Mouse (Mus musculus) adrenal gland, postnatal 4 days (tissue): Measurements from ENCODE around the gene Pde4b. TPM values are rescaled to one million over a fixed set of nuclear protein-coding genes. Genes with fewer than 3 reads are reported as not detected.

ENCODE experiments used
- DNase-seq, 2 experiments: peaks; one replicate each; pipeline ENCODE4 v3.0.0; 2021 to 2022; ENCODE audit warnings: low spot score in 2 of 2, mixed read lengths in 2 of 2
- total RNA-seq, 2 experiments: library from RNA; stranded (reverse); gene quantifications; 2 replicates each; pipeline ENCODE4 v1.2.3; 2021

The Pde4b gene
- total RNA-seq, 2 experiments from 2014 or later: 13.9 to 16.4 TPM

- DNase-seq: no peak
Observed at GRCm38 (mm10) chr4:102533183-102534048, 446.1 kb downstream of the Pde4b start.

- no peak for DNase-seq
Observed at GRCm38 (mm10) chr4:102534049-102534730, 446.8 kb downstream of the Pde4b start.

- DNase-seq: no peak
Observed at GRCm38 (mm10) chr4:102535886-102536285, 448.5 kb downstream of the Pde4b start.

- DNase-seq: no peak
Observed at GRCm38 (mm10) chr4:102538266-102538665, 450.9 kb downstream of the Pde4b start.

- no peak for DNase-seq
Observed at GRCm38 (mm10) chr4:102538793-102539192, 451.4 kb downstream of the Pde4b start.

- DNase-seq: no peak
Observed at GRCm38 (mm10) chr4:102539598-102540180, 452.3 kb downstream of the Pde4b start.

- no peak for DNase-seq
Observed at GRCm38 (mm10) chr4:102542976-102543375, 455.6 kb downstream of the Pde4b start.

GRCm38 (mm10) chr4:102545226-102545625 is 457.9 kb downstream of the Pde4b start:
- DNase-seq: no peak

- no peak for DNase-seq
Observed at GRCm38 (mm10) chr4:102555566-102555965, 468.2 kb downstream of the Pde4b start.

GRCm38 (mm10) chr4:102557006-102557405 is 469.7 kb downstream of the Pde4b start:
- no peak for DNase-seq

- DNase-seq: no peak
Observed at GRCm38 (mm10) chr4:102557508-102558220, 470.3 kb downstream of the Pde4b start.

- DNase-seq: no peak
Observed at GRCm38 (mm10) chr4:102558328-102558727, 471.0 kb downstream of the Pde4b start.

- DNase-seq: no peak
Observed at GRCm38 (mm10) chr4:102560676-102561280, 473.4 kb downstream of the Pde4b start.

- DNase-seq: no peak
Observed at GRCm38 (mm10) chr4:102563273-102563855, 476.0 kb downstream of the Pde4b start.

GRCm38 (mm10) chr4:102564286-102564685 is 476.9 kb downstream of the Pde4b start:
- DNase-seq: no peak

GRCm38 (mm10) chr4:102566421-102566820 is 479.1 kb downstream of the Pde4b start:
- no peak for DNase-seq

GRCm38 (mm10) chr4:102567111-102567510 is 479.8 kb downstream of the Pde4b start:
- no peak for DNase-seq

- DNase-seq: no peak
Observed at GRCm38 (mm10) chr4:102567676-102568254, 480.4 kb downstream of the Pde4b start.

GRCm38 (mm10) chr4:102568591-102568990 is 481.2 kb downstream of the Pde4b start:
- no peak for DNase-seq

GRCm38 (mm10) chr4:102569101-102569583 is 481.8 kb downstream of the Pde4b start:
- no peak for DNase-seq
